Mouse (Mus musculus): ENCODE measurements at regions not wholly inside any gene's neighbourhood (a gene's known extent, or its start where the extent isn't known, plus 50 kb on each side); places are given as distances from the start of the nearest gene placed in this dataset.
A peak's percentile ranks its signal among the peaks of the same experiment; 100 is the strongest.

DNA sequence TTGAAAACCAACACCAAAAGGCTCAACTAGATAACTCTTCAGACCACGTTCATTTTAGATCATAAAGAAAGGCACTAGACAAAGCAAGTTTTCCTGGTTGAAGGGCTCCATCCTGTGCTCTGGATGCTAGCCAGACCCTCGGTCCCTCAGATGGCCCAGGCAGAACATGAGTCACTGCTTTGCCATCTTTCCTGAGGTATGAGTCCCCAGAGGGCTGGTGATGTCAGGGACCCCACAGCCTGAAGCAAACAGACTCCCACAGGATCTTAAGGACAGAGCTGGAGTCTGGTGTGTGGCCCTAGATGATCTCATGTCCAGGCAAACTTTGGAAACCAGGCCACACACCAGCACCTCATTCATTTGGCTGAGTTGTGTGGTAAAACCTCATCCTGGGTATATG is 203.2 kb upstream of the Six2 start:
- TF ChIP-seq GATA1 (IDR thresholded peaks at IDR 0.05; ENCODE audit: low read length) = no peak

DNA sequence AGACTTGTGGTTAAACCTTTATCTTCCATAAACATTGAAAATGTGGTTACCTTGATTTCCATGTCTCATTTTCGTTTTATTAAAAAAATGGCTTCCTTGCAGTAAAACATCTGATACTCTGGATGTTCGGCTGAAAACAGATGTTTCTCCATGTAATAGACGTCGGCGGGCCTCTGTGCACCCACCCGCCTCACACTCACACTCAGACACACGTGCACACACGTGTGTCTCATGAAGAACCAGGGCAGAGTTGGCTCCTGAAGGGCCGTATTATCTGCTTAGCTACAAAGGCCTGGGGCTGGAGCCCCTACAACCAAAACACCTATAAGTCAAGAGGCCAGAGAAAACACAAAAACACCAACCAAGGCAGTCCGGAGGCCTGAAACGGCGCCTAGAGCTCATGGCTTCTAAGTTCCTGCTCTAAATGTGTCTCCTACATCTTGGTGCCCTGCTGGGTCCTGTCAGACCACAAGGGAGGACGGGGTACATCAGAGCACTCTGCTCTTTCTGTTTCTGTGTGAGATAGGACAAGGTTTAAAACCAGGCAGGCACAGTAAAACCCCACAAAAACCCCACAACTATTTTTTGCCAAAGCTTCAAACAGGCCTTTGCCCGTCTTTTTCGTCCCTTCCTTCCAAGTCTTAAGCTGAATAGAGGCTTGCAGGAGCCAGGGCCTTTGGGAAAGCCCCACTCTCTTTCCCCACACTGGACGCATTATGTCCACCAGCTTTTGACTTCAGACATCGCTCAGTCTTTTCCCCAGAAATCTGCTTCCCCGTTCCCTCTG is 201.9 kb upstream of the Six2 start:
- no peak for TF ChIP-seq GATA1 (IDR thresholded peaks at IDR 0.05; ENCODE audit: low read length)

DNA sequence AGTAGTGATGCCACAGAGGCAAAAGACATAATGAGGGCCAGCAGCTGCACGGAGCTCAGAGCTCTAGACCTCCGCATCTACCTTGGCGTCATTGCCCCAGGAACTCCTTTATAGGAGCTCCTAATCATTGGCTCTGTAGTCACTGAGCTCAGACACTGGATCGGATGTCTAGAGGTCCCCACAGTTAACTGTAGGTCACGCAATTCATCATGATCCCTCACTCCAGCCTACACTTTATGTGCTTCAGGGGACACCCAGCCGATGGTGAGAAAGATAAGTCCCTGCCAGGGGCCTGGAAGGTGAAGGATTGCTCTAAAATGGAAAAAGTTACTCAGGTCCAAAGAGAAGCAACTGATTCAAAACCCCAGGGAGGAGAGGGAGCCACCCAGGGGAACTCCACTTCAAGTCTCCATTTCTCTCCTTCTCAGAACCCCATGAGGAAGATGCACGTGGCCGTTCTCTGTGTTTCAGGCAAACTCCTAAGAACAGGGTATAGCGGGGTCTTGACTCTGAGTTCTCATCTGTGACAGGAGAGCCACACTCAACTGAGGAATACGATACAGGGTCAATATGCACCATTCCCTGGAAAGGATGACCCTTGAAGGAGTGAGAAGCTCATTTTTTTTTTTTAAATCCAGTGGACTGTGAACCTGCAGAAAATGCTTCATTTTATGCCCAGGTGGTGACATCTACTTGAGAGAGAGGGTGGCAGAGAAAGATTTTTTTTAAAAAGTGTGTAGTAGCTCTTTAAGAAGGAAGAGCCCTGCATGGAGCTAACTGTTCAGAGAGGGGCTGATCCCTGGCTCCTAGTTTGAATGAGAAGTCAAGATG is 200.7 kb upstream of the Six2 start:
- no peak for TF ChIP-seq GATA1 (IDR thresholded peaks at IDR 0.05; ENCODE audit: low read length)

DNA sequence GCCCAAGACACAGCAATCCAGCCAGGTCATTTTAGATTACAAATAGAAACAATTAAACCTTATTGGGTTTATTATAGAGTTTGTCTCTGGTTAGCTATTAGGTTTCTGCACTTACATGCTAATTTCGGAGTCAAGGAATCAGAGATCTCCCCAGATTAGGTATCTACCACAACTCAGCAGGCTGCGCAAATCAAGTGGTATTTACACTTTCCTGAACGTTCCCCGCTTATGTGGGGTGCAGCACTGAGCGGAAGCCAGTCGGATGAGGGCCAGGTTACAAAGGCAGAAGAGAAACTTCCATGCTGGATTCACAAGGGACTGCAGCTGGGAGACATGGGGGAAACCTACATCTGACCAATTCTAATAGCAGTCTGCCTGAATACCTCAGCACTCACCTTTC is 198.6 kb upstream of the Six2 start:
- no peak for TF ChIP-seq GATA1 (IDR thresholded peaks at IDR 0.05; ENCODE audit: low read length)

DNA sequence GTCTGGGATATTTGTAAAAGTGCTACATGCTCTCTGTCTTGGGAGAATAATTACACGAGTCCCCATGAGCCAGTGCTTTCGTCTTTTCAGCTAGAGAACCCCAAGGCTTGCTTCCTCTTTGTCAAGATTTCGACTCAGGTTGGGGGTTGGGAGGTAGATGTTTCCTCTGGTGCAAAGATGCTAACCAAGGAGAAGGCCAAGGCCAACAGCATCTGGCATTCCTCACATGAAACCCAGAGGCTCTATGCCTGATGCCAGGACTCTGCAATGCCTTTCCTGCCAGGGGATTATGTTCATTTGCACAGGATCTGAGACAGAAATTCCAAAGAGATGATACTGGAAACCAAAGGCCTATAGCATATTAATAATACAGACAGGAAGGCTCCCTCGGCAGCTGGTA is 198.2 kb upstream of the Six2 start:
- TF ChIP-seq GATA1 (IDR thresholded peaks at IDR 0.05; ENCODE audit: low read length) = no peak

DNA sequence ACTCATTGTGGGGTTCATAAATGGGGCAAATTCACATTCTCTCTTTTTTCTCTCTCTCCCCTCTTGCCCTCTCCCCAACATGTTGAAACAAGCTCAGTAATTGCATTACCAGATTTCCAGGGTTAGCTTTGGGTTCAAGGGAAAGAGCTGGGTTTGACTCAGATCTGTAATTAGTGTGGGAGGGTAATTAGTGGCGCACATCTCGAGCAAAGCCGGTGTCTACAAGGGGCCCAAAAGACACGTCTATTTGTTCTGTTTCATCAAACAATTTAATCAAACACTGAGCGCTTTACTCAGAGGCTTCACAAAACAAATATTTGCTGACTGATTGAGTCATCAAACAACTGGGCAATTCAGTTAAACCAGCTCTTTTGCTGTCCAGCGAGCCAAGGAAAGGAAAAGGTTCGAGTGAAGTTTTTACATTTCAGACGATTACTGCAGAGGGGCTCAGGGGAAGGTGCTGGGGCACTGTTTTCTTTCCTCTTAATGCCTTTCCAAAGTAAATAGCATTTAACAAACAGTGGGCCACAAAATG is 193.6 kb upstream of the Six2 start:
- no peak for TF ChIP-seq GATA1 (IDR thresholded peaks at IDR 0.05; ENCODE audit: low read length)

DNA sequence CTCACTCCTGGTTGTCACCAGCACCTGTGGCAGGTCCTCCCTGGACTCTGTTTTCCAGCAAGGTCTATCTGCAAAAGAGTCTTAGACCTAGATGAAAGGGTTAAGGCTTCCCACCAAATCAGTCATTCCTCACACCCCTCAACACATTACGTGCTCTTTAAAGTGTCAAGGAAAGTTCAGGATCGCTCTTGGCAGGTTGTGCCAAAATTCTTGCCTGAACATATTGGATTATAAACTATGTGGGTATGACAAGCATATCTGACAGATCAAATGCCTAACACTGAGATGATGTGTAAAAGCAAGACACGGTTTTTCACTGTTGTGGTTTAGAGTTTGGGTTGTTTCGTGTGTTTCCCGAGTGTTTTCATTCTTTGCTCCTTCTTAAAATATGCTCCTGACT is 193.0 kb upstream of the Six2 start:
- TF ChIP-seq GATA1 (IDR thresholded peaks at IDR 0.05; ENCODE audit: low read length) = no peak

DNA sequence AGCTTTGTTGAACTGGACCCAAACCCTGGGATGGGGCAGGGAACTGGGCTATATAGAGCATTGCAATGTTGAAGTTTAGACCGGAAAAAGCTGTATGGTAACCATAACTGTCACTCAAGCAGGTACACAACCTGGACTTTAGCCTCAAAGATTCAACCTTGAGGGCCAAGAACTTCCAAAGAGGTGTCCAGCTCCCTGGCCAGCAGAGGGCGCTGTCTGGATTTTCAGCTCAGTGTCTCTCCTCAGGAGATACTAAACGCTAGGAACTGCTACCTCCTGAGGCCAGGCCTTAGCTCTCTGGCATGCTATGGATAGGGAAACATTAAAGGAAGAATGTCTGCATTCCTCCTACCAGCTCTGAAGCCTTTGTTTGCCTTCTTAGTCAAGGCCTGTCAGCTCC is 189.4 kb upstream of the Six2 start:
- TF ChIP-seq GATA1 (IDR thresholded peaks at IDR 0.05; ENCODE audit: low read length) = no peak

DNA sequence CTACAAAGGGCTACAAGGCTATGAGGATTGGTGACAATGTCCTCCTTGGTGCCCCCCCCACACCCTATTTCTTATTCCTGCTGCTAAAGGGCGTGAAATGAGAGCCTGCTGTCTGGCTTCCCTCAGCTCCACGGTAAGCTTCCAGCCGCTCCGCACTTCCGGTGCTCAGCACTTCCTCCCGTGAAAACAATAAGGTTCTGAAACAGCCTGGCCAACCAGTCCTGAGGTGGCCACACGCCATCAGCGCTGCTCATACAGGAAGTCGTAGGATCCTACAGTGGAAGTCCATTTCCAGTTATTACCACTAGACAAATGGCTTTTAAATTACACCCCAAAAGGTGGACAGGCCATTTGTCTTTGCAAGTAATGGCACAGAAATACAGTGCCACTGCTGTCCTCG is 188.8 kb upstream of the Six2 start:
- no peak for TF ChIP-seq GATA1 (IDR thresholded peaks at IDR 0.05; ENCODE audit: low read length)

DNA sequence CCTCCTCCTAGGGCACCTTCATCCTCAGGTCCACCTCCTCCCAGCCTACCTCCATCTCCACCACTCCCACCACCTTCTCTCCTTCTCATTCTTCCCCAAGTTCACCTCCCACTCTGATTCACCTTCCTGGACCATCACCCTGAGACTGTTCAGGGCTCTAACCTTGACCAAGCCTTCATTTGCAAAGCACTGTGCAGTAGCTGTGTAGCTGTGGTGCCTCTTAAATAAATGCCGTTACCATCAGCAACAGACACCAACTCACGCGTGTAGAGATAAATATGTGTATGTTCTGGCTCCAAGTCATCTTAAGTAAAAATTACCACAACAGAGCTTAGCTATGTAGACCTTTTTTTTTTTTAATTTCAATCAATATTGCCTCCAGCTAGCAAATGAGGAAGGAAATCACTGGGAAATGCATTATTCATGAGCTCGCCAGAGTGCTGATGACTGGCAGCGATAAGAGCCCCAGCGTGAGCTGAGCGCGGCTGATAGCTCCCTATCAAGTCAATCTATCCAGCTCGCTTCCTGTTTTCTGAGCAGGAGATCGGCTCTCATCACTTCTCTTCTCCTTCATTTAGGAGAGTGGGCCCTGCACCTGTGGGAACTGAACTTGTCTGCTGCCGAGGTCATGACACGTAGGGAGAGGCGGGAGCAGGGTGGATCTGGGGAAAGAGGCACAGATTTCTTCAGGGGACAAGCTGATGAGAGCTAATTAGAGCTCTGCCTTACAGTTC is 185.9 kb upstream of the Six2 start:
- peak; percentile 79 for TF ChIP-seq GATA1 (IDR thresholded peaks at IDR 0.05; ENCODE audit: low read length)

DNA sequence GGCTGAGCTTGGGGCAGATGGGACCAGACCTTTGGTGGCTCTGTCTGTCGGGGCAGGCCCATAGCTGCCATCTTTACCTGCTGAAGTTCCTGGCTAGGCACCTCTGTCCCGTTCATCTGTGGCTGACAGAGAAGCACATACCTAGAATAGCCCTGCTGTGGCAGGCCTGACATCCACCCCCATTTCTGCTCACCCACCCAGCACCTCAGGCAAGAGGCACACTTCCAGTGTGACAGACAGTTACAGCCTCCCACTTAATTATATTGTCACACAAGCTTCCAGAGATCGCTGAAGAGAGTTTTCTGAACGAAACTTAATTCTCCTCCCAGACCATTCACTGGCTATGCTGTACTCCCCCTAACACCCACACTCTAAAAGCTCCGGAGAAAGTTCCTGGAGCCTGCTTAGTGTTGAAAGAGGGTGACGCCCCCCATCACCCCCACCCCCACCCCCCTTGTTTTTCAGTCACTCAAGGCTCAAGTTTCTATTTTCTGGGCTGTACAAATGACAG is 184.9 kb upstream of the Six2 start:
- TF ChIP-seq GATA1 (IDR thresholded peaks at IDR 0.05; ENCODE audit: low read length) = no peak

DNA sequence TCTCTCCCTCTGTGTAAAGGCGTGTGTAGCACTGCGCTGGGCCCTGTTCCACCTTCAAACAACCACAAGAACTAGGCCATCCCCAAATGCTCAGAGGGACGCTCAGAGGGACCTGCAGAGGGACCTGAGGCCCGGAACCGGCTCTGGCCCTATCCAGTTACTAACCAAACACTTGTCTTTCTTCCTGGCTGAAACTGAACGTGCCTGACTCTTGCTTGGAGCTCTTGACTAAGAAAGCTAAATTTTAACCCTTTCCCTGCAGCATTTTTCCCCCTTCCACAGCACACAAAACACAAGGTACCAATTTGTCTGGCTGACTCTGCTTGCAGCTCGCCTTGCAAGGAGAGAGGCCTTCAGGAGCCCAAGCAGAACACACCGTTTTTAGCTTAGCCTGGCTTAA is 182.3 kb upstream of the Six2 start:
- no peak for TF ChIP-seq GATA1 (IDR thresholded peaks at IDR 0.05; ENCODE audit: low read length)

DNA sequence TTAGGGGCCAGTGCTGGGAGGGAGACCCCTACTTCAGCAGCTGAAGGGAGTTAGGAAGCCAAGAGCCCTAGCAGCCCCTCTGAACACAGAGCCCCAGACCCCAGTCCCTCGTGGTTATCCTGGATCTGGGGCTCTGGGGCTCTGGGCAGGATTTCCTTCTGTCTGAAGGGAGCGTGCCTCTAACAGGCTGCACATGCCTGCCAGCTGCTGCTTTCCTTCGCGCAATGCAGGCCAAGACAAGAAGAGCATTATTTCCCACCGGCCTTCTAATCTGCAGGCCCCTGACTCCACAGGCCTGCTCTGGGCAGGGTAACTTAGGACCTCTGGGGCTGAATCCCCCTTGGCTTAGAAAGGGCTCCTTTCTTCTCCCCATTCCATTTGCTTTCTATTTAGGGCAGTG is 181.1 kb upstream of the Six2 start:
- TF ChIP-seq GATA1 (IDR thresholded peaks at IDR 0.05; ENCODE audit: low read length) = no peak

DNA sequence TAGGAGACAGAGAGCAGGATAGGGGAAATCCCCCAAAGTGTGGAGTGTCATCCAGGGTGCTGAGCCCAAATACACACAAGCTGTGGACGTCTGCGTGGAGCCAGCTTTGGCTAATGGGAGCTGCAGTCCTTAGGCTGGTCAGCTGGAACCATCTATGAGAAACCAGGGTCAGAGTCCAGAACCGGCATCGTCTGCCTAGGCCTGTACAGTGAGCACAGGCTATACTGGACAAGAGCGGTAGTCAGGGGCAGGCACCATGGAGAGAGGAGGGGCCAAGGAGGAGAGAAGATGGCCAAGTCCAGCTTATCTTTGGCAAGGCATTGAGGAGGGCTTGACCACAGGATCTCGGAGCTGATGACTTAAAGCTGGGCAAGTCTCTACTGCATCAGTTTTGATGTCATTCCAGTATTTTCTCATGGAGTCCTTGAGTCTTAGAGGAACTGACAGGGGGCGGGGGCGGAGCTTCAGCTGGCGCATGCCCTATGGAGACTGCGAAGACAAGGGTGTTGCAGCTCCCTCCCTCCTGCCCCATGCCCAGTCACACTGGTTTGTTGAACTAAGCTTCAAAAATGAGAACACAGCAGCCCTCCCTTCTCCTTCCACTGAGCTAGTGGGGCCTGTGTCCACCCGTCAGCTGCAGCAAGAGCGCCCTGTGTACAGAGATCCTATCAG is 180.0 kb upstream of the Six2 start:
- no peak for TF ChIP-seq GATA1 (IDR thresholded peaks at IDR 0.05; ENCODE audit: low read length)

DNA sequence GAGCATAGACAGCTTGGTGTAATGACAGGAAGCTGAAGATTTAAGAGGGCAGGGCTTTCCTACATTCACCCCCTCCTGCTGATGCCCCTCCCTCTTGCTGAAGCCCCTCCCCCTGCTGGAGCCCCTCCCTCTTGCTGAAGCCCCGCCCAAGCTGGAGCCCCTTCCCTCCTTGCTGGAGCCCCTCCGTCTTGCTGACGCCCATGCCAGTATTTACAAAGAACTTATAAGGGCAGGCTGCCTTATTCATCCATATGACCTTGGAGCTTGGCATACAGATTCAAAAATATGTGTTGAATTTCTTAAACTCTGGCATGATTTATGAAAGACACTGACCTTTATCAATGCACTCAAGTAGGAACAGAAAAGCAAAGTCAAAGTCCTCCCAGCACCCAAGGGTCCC is 178.5 kb upstream of the Six2 start:
- no peak for TF ChIP-seq GATA1 (IDR thresholded peaks at IDR 0.05; ENCODE audit: low read length)
